Mouse (Mus musculus) kidney, adult 8-10 months (tissue): ENCODE measurements around the gene Tmprss7.

Source experiments
- DNase-seq, 2 experiments: peaks; one replicate each; pipeline ENCODE4 v3.0.0; 2022

The Tmprss7 gene

DNA sequence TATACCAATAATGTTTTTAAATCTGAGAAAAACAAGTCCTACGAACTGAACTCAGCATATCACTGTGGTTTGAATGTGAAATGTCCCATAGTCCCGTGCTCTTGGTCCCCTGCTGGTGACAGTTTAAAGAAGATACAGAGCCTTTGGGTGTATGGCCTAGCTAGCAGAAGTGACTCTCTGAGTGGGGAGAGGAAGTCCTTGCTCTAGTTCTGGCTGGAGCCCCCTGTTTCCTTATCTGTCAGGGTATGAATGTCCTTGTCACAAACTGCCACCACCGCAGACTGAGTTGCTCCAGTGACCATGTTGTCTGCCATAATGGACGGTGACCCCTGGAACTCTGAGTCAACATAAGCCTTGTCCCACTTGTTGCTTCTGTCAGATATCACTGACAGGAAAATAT, 70.2 kb downstream of the Tmprss7 start:
- DNase-seq = no peak

DNA sequence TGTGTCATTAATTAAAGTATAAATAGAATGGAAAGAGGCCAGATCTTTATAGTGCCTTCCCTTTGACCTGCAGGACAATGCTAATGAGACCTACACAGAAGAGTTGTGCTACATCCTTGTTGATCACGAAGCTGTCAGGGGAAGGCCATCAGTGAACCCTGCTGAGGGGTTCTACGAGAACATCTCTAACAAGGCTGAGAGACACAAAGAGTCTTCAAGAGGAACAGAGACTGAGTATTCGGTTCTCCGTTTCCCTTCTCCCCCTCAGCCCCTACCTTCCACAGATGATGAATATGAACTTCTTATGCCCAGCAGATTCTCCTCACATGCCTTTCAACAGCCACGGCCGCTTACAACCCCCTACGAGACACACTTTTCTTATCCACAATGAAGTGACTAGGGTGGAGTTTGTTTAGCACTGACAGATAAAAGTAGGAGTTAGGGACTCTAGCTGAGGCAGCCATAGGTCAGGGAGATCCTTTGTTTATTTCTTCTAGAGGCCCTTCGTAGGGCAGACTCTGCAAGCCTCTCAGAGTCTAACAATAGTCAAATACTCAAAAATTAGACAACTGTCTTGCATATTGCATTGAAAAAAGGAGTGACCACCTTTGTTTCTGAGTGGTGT, 73.6 kb downstream of the Tmprss7 start:
- no peak for DNase-seq

- DNase-seq = no peak
Measured at GRCm38 (mm10) chr16:45615944-45616343, 77.5 kb downstream of the Tmprss7 start.

GRCm38 (mm10) chr16:45613247-45613646, 80.2 kb downstream of the Tmprss7 start:
- DNase-seq = no peak

GRCm38 (mm10) chr16:45610267-45610666, 83.2 kb downstream of the Tmprss7 start, which contains the start of gene Gcsam:
Gene Gcsam (plus strand): TSS chr16:45610380.
- no peak for DNase-seq

GRCm38 (mm10) chr16:45609300-45609699, 84.2 kb downstream of the Tmprss7 start:
- DNase-seq = peak; percentile 8 to 38

- DNase-seq = peak; percentile 28 to 49
Measured at GRCm38 (mm10) chr16:45608481-45608954, 84.9 kb downstream of the Tmprss7 start.
